Mouse (Mus musculus) lung, postnatal 10 days (tissue): Measurements from ENCODE around the gene Olfr452.

Experiments
- DNase-seq: peaks from one replicate; pipeline ENCODE4 v3.0.0; 2021

Gene Olfr452

DNA sequence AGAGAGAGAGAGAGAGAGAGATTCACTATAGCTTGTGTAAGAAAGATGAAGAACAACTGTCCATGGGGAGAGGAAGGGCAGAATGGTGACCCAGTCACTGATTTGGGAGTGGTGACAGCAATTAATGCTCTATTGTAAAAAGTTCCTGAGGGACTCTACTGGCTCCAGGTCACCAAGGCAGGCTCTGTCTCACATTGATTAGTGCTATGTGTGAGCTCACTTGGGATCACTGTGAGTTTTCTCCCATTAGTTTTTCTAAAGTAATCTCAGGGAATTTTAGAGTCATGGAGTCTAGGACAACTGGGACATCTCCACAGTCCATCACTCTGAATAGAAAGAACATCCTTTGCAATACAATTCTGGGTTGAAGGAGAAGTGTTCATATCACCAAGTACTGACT lies at the start of gene Olfr452:
Gene Olfr452, plus strand, starts transcription at position 301 of the 400 bp plus-strand sequence.
- no peak for DNase-seq

DNA sequence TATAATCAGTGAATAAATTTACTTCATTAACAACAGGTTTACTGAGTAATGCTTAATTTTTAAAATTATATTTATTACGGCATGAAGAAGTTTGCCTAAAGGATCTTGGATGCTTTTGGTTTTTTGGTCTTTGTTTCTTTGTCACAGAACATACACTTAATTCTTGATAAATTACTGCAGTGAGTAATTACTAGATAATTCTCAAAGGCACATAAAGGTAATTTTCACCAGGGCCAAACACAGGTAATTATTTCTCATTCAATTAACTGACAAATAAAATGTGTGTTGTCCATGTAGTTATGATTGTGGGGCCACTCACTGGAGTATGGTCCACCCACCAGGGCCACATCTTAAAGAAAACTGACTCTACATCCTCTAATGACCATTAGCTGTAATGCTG lies 45.8 kb upstream of the Olfr452 start, which contains the start of gene Olfr453:
Gene Olfr453, plus strand, starts transcription at position 301 of the 400 bp plus-strand sequence.
- DNase-seq: no peak

DNA sequence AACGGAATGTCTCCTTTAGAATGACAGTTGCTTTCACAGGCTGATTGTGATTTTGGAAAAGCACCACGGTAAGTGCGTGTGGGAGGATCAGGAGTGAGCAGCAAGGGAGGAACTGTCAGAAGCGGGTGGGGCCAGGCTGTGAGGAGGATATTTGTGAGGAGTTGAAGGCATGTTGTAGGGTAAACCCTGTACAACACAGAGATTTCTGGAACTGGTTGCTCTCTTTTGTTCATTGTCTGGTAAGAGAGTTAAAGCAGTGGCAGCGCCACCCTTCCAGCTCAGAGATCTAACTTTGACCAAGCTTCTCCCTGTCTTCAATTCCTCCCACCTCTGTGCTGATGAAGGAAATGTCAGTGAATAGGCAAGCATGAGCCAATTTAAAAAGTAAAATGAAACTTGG lies 42.6 kb upstream of the Olfr452 start:
- no peak for DNase-seq

DNA sequence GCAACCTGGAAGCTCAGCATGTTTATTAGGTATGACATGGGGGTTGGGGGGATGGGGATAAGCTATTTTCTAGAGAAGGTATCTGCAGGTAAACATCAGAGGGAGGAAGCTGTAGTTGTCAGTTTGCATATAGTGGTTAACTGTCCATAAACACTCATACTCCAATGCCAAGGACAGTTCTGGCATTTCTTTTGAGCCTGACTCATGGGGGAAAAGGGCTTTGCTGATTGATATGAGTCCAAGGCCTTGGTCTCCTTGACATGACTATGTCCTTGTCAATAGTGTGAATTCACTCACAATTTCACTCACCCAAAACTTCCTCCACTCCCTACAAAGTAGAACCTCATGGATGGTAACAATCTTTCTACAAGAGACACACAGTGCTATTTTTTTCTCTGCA lies 37.0 kb upstream of the Olfr452 start:
- DNase-seq: no peak

DNA sequence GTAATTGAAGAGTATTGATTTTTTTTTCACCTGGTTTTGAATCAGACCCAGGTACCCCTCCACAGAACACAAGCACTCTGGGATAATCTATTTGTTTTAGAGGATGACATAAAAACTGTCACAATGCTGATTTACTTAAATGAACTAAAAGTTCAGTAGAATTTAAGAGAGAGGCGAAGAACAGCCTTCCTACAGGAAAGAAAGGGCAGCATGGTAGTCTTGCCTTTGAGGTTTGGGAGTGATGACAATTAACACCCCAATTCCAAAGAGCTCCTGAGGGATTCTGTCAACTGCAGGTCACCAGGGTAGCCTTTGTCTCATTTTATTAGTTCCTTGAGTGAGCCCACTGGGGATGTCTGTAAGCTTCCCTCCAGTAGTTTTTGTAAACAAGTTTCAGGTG lies 28.8 kb upstream of the Olfr452 start, which contains the start of gene Olfr38:
Gene Olfr38, plus strand, starts transcription at position 301 of the 400 bp plus-strand sequence.
- no peak for DNase-seq

DNA sequence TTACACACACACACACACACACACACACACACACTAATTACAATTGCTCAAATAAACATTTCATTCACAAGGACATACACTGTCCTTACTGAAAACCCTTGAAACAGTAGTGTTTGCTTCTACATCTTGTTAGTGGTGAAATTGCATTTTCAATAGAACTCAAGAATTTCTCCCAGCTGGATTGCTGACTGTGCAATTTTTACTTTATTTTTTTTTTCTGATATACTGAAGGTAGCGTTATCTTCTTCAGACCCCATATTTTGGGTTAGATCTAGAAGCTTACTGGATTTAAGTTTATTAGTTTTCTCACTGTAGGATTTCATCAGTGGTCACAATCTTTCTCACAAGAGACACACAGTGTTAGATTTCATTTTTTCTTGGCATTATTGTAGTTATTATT lies 7.8 kb upstream of the Olfr452 start:
- no peak for DNase-seq

DNA sequence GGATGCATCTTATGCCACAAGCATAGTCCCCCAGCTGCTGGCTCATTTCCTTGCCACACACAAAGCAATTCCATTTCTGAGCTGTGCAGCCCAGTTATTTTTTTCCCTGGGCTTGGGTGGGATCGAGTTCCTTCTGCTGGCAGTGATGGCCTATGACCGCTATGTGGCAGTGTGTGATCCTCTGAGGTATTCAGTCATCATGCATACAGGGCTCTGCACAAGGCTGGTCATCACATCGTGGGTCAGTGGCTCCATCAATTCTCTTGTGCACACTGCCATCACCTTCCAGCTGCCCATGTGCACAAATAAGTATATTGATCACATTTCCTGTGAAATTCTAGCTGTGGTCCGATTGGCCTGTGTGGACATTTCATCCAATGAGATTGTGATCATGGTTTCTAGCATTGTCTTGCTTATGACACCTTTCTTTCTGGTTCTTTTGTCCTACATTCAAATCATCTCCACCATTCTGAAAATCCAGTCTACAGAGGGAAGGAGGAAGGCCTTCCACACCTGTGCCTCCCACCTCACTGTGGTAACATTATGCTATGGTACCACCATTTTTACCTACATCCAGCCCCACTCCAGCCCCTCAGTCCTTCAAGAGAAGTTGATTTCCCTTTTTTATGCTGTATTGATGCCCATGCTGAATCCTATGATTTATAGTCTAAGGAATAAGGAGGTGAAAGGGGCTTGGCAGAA lies 5.5 kb downstream of the Olfr452 start:
- no peak for DNase-seq

DNA sequence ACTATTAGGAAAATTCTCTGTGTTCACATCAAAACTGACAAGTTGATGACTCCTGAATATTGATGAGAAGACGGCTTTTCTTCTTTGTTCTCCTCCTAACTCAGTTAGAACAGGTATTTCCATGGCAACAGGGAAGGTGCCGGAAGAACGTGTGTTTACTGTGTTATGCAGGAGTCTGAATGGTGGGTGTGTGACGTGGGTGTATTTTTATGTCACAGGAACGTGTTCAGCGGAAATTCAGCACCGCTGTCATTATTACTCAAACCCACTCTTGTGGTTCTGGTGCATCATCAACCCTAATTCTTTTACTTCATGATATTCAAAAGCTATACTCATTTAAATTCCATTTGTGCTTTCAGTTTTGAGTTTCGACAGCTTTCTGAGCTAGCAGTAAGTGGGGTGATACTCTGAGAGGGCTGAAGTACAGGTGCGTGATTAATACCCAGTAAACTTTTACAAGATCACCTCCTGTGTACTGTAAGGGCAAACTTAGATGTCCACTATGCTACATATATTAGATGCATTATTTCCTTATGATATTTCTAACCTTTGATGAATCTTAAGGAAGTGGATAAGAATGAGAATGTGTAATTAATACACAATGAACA lies 6.2 kb downstream of the Olfr452 start:
- no peak for DNase-seq

DNA sequence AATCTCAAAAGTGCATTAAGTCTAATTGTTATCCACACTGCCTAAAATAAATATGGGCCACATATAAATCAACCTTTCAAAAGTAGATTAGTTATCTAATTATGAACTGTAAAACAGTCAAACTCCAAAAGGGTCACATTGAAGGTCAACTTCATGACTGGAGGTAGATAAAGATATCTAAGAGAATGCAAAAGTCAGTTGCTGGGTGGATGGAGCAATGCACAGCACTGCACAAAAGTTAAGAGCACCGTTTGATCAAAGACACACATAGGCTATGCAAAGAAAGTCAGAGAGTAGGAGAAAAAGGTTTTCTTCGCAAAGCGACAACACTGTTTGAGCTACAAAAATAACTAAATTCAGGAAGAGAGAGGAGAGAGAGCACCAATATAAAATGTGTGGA lies 10.1 kb downstream of the Olfr452 start:
- no peak for DNase-seq

DNA sequence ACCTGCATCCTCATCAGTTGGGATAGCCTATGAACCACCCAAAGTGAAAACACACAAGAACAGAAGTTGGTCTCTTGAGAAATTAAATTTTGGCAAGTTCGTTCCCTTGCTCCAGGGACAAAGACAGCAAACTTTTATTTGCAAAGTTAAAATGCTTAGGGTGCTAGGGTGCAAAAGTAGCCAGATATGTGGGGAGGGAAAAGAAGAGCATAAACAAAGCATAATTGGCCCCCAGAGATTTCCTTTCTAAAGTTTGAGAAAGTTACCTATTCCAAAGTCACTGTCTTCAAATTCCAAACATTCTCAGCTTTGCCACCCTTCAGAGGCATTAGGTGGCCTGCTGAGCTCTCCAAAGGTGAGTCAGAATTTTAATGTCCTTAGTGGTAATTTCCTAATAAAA lies 26.7 kb downstream of the Olfr452 start, which contains the start of gene Olfr450:
Gene Olfr450, plus strand, starts transcription at position 301 of the 400 bp plus-strand sequence.
- DNase-seq: no peak

DNA sequence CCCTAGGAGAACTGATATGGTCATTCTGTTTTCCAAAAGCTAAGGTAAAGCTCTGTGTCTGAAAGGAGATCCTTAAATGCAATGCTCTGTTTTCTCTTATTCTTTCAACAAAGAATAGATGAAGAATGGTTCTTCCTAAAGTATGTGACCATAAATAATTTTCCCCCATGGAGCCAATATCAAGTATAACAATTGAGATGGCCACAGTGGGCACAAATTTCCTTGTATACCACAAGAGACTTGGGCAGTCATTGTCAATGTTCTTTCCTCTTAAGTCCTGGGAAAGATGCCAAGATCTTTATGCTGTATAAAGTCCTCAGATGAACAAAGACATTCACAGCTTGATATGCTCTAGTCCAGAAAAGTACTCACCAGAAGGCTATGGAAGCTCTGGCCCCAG lies 49.2 kb downstream of the Olfr452 start, which contains the start of gene Olfr449:
Gene Olfr449, plus strand, starts transcription at position 301 of the 400 bp plus-strand sequence.
- DNase-seq: no peak
